Mouse (Mus musculus) spleen, adult 2 months (tissue): ENCODE results near the gene Zfp617. TPM values are rescaled to one million over a fixed set of nuclear protein-coding genes. Genes with fewer than 3 reads are reported as not detected.

ENCODE experiments used
- DNase-seq, 2 experiments: peaks; one replicate each; pipeline versions ENCODE4 v3.0.0 to v3.0.0-alpha.2; 2012 to 2021; ENCODE audit warnings: low spot score in 2 of 2, low read depth in 1 of 2
- H3K27ac ChIP-seq: fragments of 200-500 bp; 2 replicates; pipeline ENCODE4 v1.5.1; 2012; ENCODE audit warnings: low read length, inconsistent platforms; ENCODE audit not compliant: insufficient read depth
- H3K27me3 ChIP-seq: fragments of 200-500 bp; 2 replicates; pipeline ENCODE4 v1.6.1; 2012; ENCODE audit warnings: mild to moderate bottlenecking, moderate library complexity, low read length, inconsistent platforms; ENCODE audit not compliant: control insufficient read depth, insufficient read depth
- H3K36me3 ChIP-seq: fragments of 200-500 bp; 2 replicates; pipeline ENCODE4 v1.6.1; 2012; ENCODE audit warnings: mild to moderate bottlenecking, low read length, inconsistent platforms; ENCODE audit not compliant: control insufficient read depth, insufficient read depth
- H3K4me1 ChIP-seq: fragments of 200-500 bp; 2 replicates; pipeline ENCODE4 v1.6.1; 2011; ENCODE audit warnings: inconsistent platforms; ENCODE audit not compliant: control insufficient read depth, insufficient read depth, insufficient read length
- H3K4me3 ChIP-seq: fragments of 200-500 bp; 2 replicates; pipeline ENCODE4 v1.5.1; 2011; ENCODE audit warnings: mild to moderate bottlenecking, inconsistent platforms; ENCODE audit not compliant: insufficient read depth, insufficient read length; ENCODE audit errors: extremely low read depth
- CTCF ChIP-seq: fragments of 200-500 bp; IDR thresholded peaks from 2 replicates; pipeline ENCODE4 v1.5.1; 2011; ENCODE audit warnings: mild to moderate bottlenecking, inconsistent platforms; ENCODE audit not compliant: insufficient read depth, insufficient read length, insufficient replicate concordance; ENCODE audit errors: extremely low read depth
- POLR2A ChIP-seq: fragments of 200-500 bp; IDR thresholded peaks from 2 replicates; pipeline ENCODE4 v1.6.1; 2011; ENCODE audit warnings: low read depth, low read length, inconsistent platforms
- WGBS: fragments of 180-500 bp; shearing (Covaris S2); methylation state at CpG from one replicate; pipeline ENCODE4 v1.1.7; 2018; 5-methylcytosine and 5-hydroxymethylcytosine counted together
- polyA plus RNA-seq: library from polyadenylated mRNA; depleted of rRNA; stranded (reverse); fragments of >200 nt; gene quantifications from 2 replicates; pipeline ENCODE4 v1.2.3, GENCODE M21; 2012; rRNA removed

Zfp617 gene
- polyA plus RNA-seq, 1 experiment: 0.99 TPM

GRCm38 (mm10) chr8:71968636-71969035, 60.2 kb downstream of the Zfp617 start:
- H3K4me1 ChIP-seq: no peaks in the 10 kb centered on the region
- no peak overlapping the region for H3K27ac ChIP-seq
- no peak for DNase-seq
- peaks cover 27% of the 10 kb centered on the region for H3K36me3 ChIP-seq
- H3K27me3 ChIP-seq: no peaks in the 10 kb centered on the region
- TF ChIP-seq POLR2A: no peak
- no peak for TF ChIP-seq CTCF
- H3K4me3 ChIP-seq: no peak overlapping the region
- 93% methylated on average over 6 of the region's 6 CpGs for WGBS

DNA sequence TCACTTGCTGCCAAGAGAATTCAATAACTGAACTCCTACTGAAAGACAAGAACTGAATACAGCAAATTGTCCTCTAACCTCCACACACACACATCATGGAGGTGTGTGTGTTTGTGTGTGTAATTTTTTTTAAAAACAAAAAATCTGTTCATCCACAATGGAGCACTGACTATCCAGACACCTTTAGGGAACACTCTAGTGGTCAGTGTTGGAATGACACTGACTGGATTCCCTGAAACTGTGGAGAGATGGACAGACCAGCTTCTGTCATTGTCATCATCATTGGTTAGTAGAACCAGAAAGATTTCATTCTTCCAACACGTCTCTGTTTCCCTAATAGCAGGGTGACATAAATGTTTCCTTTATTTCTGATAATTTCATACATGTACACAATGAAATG, 63.5 kb downstream of the Zfp617 start:
- no peak overlapping the region for H3K27ac ChIP-seq
- WGBS: 85% methylated on average over 1 of the region's 1 CpGs
- peaks cover 16% of the 10 kb centered on the region for H3K36me3 ChIP-seq
- DNase-seq: no peak
- H3K4me3 ChIP-seq: no peak overlapping the region
- no peaks in the 10 kb centered on the region for H3K27me3 ChIP-seq
- H3K4me1 ChIP-seq: no peaks in the 10 kb centered on the region
- TF ChIP-seq POLR2A: no peak
- TF ChIP-seq CTCF: no peak

GRCm38 (mm10) chr8:71974211-71974610, 65.8 kb downstream of the Zfp617 start:
- TF ChIP-seq POLR2A (no peak), CTCF (no peak)
- Histone ChIP-seq H3K4me1 (no peaks in the 10 kb centered on the region), H3K27me3 (no peaks in the 10 kb centered on the region), H3K4me3 (no peak overlapping the region), H3K36me3 (peaks cover 2% of the 10 kb centered on the region; the same call in 1 of the 2 replicates), H3K27ac (no peak overlapping the region)
- no peak for DNase-seq
- WGBS: 85% methylated on average over 3 of the region's 3 CpGs

DNA sequence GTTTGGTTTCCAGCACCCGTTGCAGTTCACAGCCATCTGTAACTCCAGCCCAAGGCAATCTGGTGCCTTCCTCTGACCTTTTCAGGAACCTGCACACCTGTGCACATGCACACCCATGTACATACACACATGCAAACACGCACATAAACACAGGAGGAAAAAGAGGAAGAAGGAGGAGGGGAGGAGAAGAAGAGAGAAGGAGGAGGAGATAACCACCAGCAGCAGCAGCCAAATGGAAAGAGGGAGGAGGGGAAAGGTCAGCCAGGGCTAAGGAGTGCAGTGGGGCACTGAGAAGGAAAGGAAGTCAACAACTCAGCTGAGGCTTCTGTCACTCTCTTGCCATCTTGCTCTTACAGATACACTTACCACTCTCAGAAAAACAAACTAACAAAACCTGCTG, 72.6 kb downstream of the Zfp617 start:
- TF ChIP-seq POLR2A (no peak), CTCF (no peak)
- no peak overlapping the region for H3K27ac ChIP-seq
- H3K27me3 ChIP-seq: no peaks in the 10 kb centered on the region
- peaks cover 5% of the 10 kb centered on the region for H3K4me1 ChIP-seq
- 7% methylated on average over 2 of the region's 2 CpGs for WGBS
- H3K4me3 ChIP-seq: no peak overlapping the region
- no peaks in the 10 kb centered on the region for H3K36me3 ChIP-seq
- DNase-seq: peak; percentile 10 to 12

DNA sequence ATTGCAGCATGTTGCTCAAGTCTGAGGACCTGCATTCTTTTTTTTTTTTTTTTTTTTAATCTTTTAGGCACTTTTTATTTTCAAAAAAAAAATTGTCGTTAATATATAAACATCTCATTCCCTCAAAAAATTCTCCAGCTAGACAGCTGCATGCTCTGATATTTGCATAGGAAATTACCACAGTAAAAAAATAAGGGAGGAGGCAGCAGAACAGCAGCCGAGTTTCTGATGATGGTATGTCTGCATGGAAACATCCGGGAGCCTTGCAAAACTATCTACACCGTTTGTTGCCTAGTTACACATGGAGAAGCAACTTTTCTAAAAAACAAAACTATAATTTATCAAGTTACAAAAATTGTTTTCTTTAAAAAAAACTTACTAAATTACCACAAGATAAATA, 73.0 kb downstream of the Zfp617 start:
- TF ChIP-seq POLR2A (no peak), CTCF (no peak)
- DNase-seq: no peak
- H3K4me1 ChIP-seq: peaks cover 5% of the 10 kb centered on the region
- no peak overlapping the region for H3K4me3 ChIP-seq
- no peaks in the 10 kb centered on the region for H3K27me3 ChIP-seq
- no peak overlapping the region for H3K27ac ChIP-seq
- no peaks in the 10 kb centered on the region for H3K36me3 ChIP-seq
- WGBS: 63% methylated on average over 4 of the region's 4 CpGs

Other genes starting within 250 kb of the Zfp617 start
- gene Unc13a, start 236.9 kb upstream of the Zfp617 start, polyA plus RNA-seq: 0.47 and 0.54 TPM in 2 replicates
- gene Jak3, start 232.3 kb upstream of the Zfp617 start, polyA plus RNA-seq: 62.6 and 81.5 TPM in 2 replicates
- gene Insl3, start 219.4 kb upstream of the Zfp617 start, polyA plus RNA-seq: 52.4 and 70.9 TPM in 2 replicates
- 5.2 and 5.6 TPM in 2 replicates for gene B3gnt3, start 206.8 kb upstream of the Zfp617 start, polyA plus RNA-seq
- 247 and 301 TPM in 2 replicates for gene Fcho1, start 182.9 kb upstream of the Zfp617 start, polyA plus RNA-seq
- 0.31 and 0.36 TPM in 2 replicates for gene Zfp709, start 26.6 kb upstream of the Zfp617 start, polyA plus RNA-seq
- gene Zfp882, start within 50 bp of the Zfp617 start, polyA plus RNA-seq: 0.60 and 0.83 TPM in 2 replicates
- gene Zfp961, start 42.4 kb downstream of the Zfp617 start, polyA plus RNA-seq: 2.9 and 3.8 TPM in 2 replicates
- gene Cyp4f18, start 101.0 kb downstream of the Zfp617 start, polyA plus RNA-seq: 80.8 and 95.2 TPM in 2 replicates
- gene Olfr372, start 132.6 kb downstream of the Zfp617 start, polyA plus RNA-seq: 0.16 TPM in 1 of 2 replicates, not detected in the other
- gene Olfr373, start 174.5 kb downstream of the Zfp617 start, polyA plus RNA-seq: not detected in 2 replicates
- gene Olfr374, start 198.4 kb downstream of the Zfp617 start, polyA plus RNA-seq: 0.01 and 0.04 TPM in 2 replicates
- gene Tpm4, start 226.3 kb downstream of the Zfp617 start, polyA plus RNA-seq: 62.3 and 73.9 TPM in 2 replicates